Mouse (Mus musculus) lung, postnatal 0 days (tissue): Measurements from ENCODE around the gene Fbl. TPM values are rescaled to one million over a fixed set of nuclear protein-coding genes. Genes with fewer than 3 reads are reported as not detected.
"Not testable (repeated sequence)": the region's sequence is repeated elsewhere in the genome, so short reads cannot be mapped to it uniquely, and the experiment has no call there.

Source experiments
- ATAC-seq: fragments of 200-750 bp; cut with Nextera tagmentation; 2 replicates; pipeline ENCODE4 v1.8.0; 2017; ENCODE audit warnings: moderate library complexity
- DNase-seq: peaks from one replicate; pipeline ENCODE4 v3.0.0-alpha.2; 2016; ENCODE audit warnings: low spot score
- H3K27ac ChIP-seq: fragments of 300-500 bp; sonication (generic); 2 replicates; pipeline ENCODE4 v1.5.1; 2014; ENCODE audit warnings: antibody characterized with exemption, mild to moderate bottlenecking, low read length, mixed read lengths
- H3K27me3 ChIP-seq: fragments of 300-500 bp; sonication (generic); replicated peaks from 2 replicates; pipeline ENCODE4 v1.6.1; 2014; ENCODE audit warnings: low read length, mixed read lengths; ENCODE audit not compliant: insufficient read depth
- H3K36me3 ChIP-seq: fragments of 300-500 bp; sonication (generic); 2 replicates; pipeline ENCODE4 v1.6.1; 2014; ENCODE audit warnings: low read length, mixed read lengths; ENCODE audit not compliant: insufficient read depth
- H3K4me1 ChIP-seq: fragments of 300-500 bp; sonication (generic); 2 replicates; pipeline ENCODE4 v1.6.1; 2014; ENCODE audit warnings: antibody characterized with exemption, low read depth, low read length, mixed read lengths; ENCODE audit not compliant: insufficient read depth
- H3K4me2 ChIP-seq: fragments of 300-500 bp; sonication (generic); replicated peaks from 2 replicates; pipeline ENCODE4 v1.6.1; 2014; ENCODE audit warnings: low read depth, mild to moderate bottlenecking, low read length, moderate library complexity, mixed read lengths
- H3K4me3 ChIP-seq: fragments of 300-500 bp; sonication (generic); 2 replicates; pipeline ENCODE4 v1.5.1; 2014; ENCODE audit warnings: low read depth, low read length
- H3K9ac ChIP-seq: fragments of 300-500 bp; sonication (generic); replicated peaks from 2 replicates; pipeline ENCODE4 v1.6.1; 2014; ENCODE audit warnings: low read depth, mild to moderate bottlenecking
- H3K9me3 ChIP-seq: fragments of 300-500 bp; sonication (generic); 2 replicates; pipeline ENCODE4 v1.6.1; 2016; ENCODE audit warnings: low read length, mixed read lengths
- CTCF ChIP-seq: IDR thresholded peaks from 2 replicates; pipeline ENCODE4 v1.5.1; 2016; ENCODE audit warnings: antibody characterized with exemption, mild to moderate bottlenecking
- EP300 ChIP-seq: IDR thresholded peaks from 2 replicates; pipeline ENCODE4 v1.6.1; 2016; ENCODE audit warnings: antibody characterized with exemption, mild to moderate bottlenecking, control low read depth
- WGBS: fragments of 180-500 bp; shearing (Covaris S2); extraction: QIAGEN DNeasy Blood & Tissue Kit; methylation state at CpG from one replicate; pipeline ENCODE4 v1.1.7; 2014; 5-methylcytosine and 5-hydroxymethylcytosine counted together
- polyA plus RNA-seq: library from polyadenylated mRNA; unstranded; fragments of >200 nt; fragmentation: Nextera tagmentation; extraction: Ambion mirVana; gene quantifications from 2 replicates; pipeline ENCODE4 v1.2.1, GENCODE M21; 2015

The Fbl gene
- 36.1 and 37.2 TPM in 2 replicates for polyA plus RNA-seq

DNA sequence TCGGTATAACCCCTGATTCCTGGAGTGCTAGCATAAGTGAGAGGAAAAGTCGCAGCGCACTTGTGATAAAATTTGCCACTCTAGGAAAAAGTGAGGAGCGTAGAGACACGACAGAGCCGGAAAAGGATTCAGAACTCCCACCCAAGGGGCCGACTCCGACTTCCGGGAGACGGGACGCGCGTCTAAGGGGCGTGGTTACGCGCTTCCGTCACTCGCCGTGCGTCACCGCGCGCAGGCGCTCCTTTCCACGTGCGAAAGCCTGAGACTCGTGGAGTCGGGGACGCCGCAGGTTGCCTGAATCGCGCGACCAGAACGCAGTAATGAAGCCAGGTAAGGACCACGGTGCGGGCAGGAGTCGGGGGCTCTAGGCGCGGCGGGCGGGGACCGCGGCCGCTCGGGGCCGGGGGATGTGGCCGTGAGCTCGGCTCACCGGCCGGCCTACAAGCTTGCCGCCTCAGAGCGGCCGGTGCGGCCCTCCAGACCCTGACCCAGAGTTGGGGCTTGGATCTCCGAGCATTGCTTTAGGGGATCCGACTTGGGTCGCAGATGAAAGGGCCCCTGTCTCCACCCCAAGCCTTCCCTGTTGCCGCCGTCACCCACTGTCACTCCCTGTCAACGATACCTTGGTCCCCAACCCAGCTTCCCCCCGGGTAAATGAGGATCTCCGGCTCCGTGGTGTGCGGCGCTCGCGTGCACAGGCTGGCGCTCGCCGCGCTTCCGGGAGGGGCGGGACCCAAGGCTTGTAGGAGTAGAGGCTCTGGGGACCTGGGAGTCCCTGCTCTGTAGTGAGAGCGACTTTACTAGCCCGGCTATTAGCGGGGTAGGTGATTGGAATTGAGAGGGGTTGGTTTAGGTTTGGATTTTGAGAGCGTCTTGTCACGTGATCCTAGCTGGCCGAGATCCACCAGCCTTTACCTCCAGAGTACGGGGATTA is at the start of gene Fbl:
Gene Fbl (plus strand): TSS at position 222 of the 934 bp plus-strand sequence.
- Histone ChIP-seq H3K4me2 (peak within 1 kb of the TSS; percentile 97), H3K9ac (peak within 1 kb of the TSS; percentile 63), H3K9me3 (no peaks in the 10 kb centered on the region), H3K27ac (peak within 1 kb of the TSS; percentile 87), H3K4me3 (peak within 1 kb of the TSS; percentile 74), H3K27me3 (no peaks in the 10 kb centered on the region), H3K36me3 (no peaks in the 10 kb centered on the region), H3K4me1 (peaks cover 7% of the 10 kb centered on the region; the same call in 1 of the 2 replicates)
- no peak for TF ChIP-seq CTCF
- no peak for TF ChIP-seq EP300
- WGBS, result under 1% methylated on average over 76 of the region's 80 CpGs
- DNase-seq (peak; percentile 96), ATAC-seq (peak; percentile 96)

DNA sequence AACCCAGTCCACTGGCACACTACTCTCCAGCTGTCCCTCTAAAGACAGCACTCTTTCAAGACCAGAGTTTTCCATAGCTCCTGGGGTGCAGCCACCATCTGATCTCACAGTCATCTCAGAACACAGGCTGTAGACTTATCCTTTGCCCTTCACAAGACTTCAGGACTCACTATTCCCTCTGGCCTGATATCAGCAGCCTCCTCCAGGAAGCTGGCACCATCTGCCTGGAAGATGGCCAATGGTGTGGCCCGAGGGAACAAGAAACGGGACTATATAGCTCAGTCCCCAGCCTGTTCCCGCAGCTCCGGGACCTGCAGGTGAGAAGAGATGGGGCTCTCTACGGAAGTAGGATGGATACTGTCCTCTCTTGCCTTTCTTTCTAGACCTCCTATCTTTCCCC is 40.3 kb upstream of the Fbl start, which contains the start of gene 9530053A07Rik:
Gene 9530053A07Rik (plus strand): TSS at position 301 of the 400 bp plus-strand sequence.
- Histone ChIP-seq H3K4me2 (no peak within 1 kb of the TSS), H3K36me3 (no peaks in the 10 kb centered on the region), H3K27me3 (no peaks in the 10 kb centered on the region), H3K4me3 (no peak within 1 kb of the TSS), H3K4me1 (no peaks in the 10 kb centered on the region), H3K9me3 (no peaks in the 10 kb centered on the region), H3K9ac (no peak within 1 kb of the TSS), H3K27ac (no peak within 1 kb of the TSS)
- DNase-seq (no peak), ATAC-seq (no peak)
- no peak for TF ChIP-seq CTCF
- no peak for TF ChIP-seq EP300
- 75% methylated on average over 5 of the region's 5 CpGs for WGBS

DNA sequence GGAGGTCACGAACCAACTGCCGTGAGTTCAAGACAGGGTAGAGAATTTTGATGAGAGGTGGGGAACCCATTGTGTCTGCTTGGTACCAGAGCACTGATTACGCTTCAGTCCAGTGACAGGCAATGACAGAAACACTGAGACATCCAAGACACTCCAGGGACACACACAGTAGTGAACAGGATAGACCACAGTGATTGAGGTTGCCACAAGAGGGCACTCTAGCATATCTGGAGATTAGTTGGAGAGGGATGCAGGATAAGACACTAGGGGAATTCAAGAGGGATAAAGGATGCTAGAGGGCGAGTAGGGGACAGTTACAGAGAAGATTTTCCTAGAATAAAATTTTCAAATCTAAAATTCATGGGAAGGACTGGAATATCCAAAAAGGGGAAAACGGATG is 31.9 kb upstream of the Fbl start:
- ATAC-seq, result no peak

DNA sequence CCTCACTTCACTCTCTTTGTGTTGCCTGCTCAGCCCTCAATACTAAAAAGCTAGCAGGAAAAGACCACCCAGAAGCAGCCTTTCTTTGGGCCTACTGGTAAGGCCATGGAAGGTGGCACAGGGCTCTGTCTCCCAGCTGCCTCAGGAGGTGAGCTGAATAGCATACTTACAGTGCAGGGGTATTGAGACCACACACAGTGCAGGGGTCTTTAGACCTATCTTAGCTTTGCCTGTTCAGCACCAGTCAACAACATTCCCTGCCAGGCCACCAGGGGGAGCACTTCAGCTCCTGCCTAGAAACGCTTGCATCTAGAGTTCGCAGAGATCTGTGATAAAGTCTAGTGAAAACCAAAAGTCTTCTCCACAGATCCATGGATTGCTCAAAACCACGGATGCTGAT is 21.2 kb upstream of the Fbl start:
- Histone ChIP-seq H3K27ac (no peak overlapping the region), H3K9ac (no peak overlapping the region), H3K4me3 (no peak overlapping the region), H3K9me3 (no peaks in the 10 kb centered on the region), H3K27me3 (no peaks in the 10 kb centered on the region), H3K36me3 (no peaks in the 10 kb centered on the region), H3K4me2 (no peak overlapping the region), H3K4me1 (no peaks in the 10 kb centered on the region)
- peak; percentile 72 for DNase-seq
- TF ChIP-seq EP300, result no peak
- TF ChIP-seq CTCF, result peak; percentile 87
- no peak; the same call in 1 of the 2 replicates for ATAC-seq
- 17% methylated on average over 3 of the region's 3 CpGs for WGBS

More for the DNA sequence above, 31.9 kb upstream of the Fbl start:
- no peaks in the 10 kb centered on the region for H3K36me3 ChIP-seq
- TF ChIP-seq CTCF, result peak; percentile 68
- no peak for TF ChIP-seq EP300
- H3K4me1 ChIP-seq, result no peaks in the 10 kb centered on the region
- no peaks in the 10 kb centered on the region for H3K27me3 ChIP-seq
- no peak overlapping the region for H3K9ac ChIP-seq
- no peaks in the 10 kb centered on the region for H3K9me3 ChIP-seq
- H3K4me2 ChIP-seq, result no peak overlapping the region
- no peak overlapping the region for H3K4me3 ChIP-seq
- no peak overlapping the region for H3K27ac ChIP-seq
- WGBS, result 57% methylated on average over 5 of the region's 5 CpGs
- DNase-seq, result peak; percentile 24

DNA sequence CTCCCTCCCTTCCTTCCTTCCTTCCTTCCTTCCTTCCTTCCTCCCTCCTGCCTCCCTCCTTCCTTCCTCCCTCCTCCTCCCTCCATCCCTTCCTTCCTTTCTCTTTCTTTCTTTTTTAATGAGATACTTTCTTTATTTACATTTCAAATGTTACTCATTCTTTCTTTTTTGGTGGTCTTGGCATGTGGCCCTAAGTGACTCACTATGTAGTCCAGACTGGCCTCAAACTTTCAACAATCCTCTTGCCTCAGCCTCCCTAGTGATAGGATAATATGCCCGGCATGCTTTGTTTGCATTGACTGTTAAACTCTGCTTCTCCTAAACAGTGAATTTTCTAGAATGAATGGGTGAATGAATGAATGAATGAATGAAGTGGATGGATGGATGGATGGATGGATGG is 19.7 kb upstream of the Fbl start:
- no peaks in the 10 kb centered on the region for H3K4me1 ChIP-seq
- 81% methylated on average over 1 of the region's 1 CpGs for WGBS
- TF ChIP-seq EP300 (no peak), CTCF (no peak)
- DNase-seq (no peak), ATAC-seq (no peak)
- H3K4me3 ChIP-seq, result no peak overlapping the region
- H3K27ac ChIP-seq, result no peak overlapping the region
- no peak overlapping the region for H3K9ac ChIP-seq
- H3K4me2 ChIP-seq, result no peak overlapping the region
- H3K36me3 ChIP-seq, result no peaks in the 10 kb centered on the region
- H3K27me3 ChIP-seq, result no peaks in the 10 kb centered on the region
- no peaks in the 10 kb centered on the region for H3K9me3 ChIP-seq

DNA sequence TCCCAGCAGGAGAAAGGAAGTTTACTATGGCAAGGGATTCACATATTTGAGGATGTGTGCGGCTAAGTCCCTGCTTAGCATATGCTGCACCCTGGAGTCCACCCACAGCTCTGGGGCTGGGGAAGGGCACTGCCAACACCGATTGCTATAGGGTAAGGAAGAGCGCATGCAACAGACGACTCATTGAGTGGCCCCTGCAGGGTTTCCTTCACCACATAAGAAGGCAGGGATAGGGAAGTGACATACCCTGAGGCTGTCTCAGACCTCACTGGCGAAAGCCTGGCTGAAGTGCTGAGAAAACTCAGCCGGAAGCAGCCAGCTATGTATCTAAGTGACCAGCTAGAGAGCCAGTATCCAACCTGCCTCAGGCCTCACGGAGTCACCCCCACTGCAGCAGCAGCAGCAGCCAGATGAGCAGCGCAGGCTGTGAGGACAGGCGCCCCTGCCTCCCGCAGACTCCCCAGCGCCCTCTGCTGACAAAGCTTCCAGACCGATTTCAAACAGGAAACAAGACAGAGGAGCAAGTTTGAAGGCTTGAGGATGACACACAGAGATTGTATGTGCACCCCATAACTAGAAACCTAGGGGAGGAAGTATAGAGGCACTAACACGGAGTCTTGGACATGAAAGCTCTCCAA is 17.8 kb upstream of the Fbl start:
- H3K9ac ChIP-seq, result no peak overlapping the region

DNA sequence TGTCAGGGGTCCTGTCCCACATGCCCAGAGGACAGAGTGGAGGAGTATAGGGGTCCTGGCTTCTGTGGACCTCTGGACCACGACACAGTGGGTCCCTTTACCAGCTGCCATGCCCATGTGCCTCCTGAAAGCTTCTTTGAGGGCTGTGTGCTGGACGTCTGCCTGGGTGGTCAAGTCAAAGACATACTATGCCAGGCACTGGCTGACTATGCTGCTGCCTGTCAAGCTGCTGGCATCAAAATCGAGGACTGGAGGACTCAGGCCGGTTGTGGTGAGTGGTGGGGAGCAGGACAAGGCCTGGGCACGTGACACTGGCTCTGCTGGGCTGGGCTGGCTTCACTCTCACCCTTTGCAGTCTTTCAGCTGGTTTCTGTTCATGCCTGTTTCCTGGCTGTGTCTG is 15.9 kb upstream of the Fbl start:
- not testable (repeated sequence) for H3K4me1 ChIP-seq, ATAC-seq, H3K27me3 ChIP-seq

More for the DNA sequence above, 17.8 kb upstream of the Fbl start:
- H3K36me3 ChIP-seq, result no peaks in the 10 kb centered on the region
- H3K27me3 ChIP-seq, result no peaks in the 10 kb centered on the region
- TF ChIP-seq CTCF, result peak; percentile 76
- no peak for TF ChIP-seq EP300
- 16% methylated on average over 13 of the region's 13 CpGs for WGBS
- no peak overlapping the region for H3K27ac ChIP-seq
- no peak overlapping the region for H3K4me3 ChIP-seq
- no peak overlapping the region for H3K4me2 ChIP-seq
- ATAC-seq, result no peak
- no peaks in the 10 kb centered on the region for H3K9me3 ChIP-seq
- no peaks in the 10 kb centered on the region for H3K4me1 ChIP-seq
- DNase-seq, result peak; percentile 44

More for the DNA sequence above, 15.9 kb upstream of the Fbl start:
- H3K9ac ChIP-seq, H3K4me3 ChIP-seq, H3K27ac ChIP-seq, DNase-seq, H3K9me3 ChIP-seq, H3K36me3 ChIP-seq, H3K4me2 ChIP-seq: not testable (repeated sequence)
- 15% methylated on average over 5 of the region's 5 CpGs for WGBS
